Mouse (Mus musculus): ENCODE data around the gene Mpped1. TPM values are rescaled to one million over a fixed set of nuclear protein-coding genes. Genes with fewer than 3 reads are reported as not detected.

The Mpped1 gene
- polyA plus RNA-seq, 1 experiment from 2014 or later = 9.2 TPM

- Histone ChIP-seq H3K4me3 (no peak overlapping the region), H3K4me2 (no peak overlapping the region), H3K4me1 (no peaks in the 10 kb centered on the region), H3K36me3 (no peaks in the 10 kb centered on the region), H3K9me3 (no peaks in the 10 kb centered on the region), H3K27me3 (no peaks in the 10 kb centered on the region), H3K27ac (no peak overlapping the region), H3K9ac (no peak overlapping the region)
- WGBS = 47% methylated on average over 7 of the region's 7 CpGs
- no peak for ATAC-seq (ENCODE audit: insufficient number of reproducible peaks, low FRiP score, low TSS enrichment, low read depth)
Measured at GRCm38 (mm10) chr15:83796924-83797323, 17.7 kb downstream of the Mpped1 start.

GRCm38 (mm10) chr15:83798964-83799363, 19.7 kb downstream of the Mpped1 start:
- Histone ChIP-seq H3K9ac (no peak overlapping the region), H3K4me1 (no peaks in the 10 kb centered on the region), H3K36me3 (no peaks in the 10 kb centered on the region), H3K27me3 (no peaks in the 10 kb centered on the region), H3K27ac (no peak overlapping the region), H3K4me2 (no peak overlapping the region), H3K4me3 (no peak overlapping the region), H3K9me3 (no peaks in the 10 kb centered on the region)
- no peak for ATAC-seq (ENCODE audit: insufficient number of reproducible peaks, low FRiP score, low TSS enrichment, low read depth)
- WGBS = 81% methylated on average over 11 of the region's 11 CpGs

GRCm38 (mm10) chr15:83801011-83801410, 21.7 kb downstream of the Mpped1 start:
- Histone ChIP-seq H3K36me3 (no peaks in the 10 kb centered on the region), H3K27ac (no peak overlapping the region), H3K27me3 (no peaks in the 10 kb centered on the region), H3K4me2 (no peak overlapping the region), H3K9me3 (no peaks in the 10 kb centered on the region), H3K4me1 (peaks cover 2% of the 10 kb centered on the region; the same call in 1 of the 2 replicates), H3K4me3 (no peak overlapping the region), H3K9ac (no peak overlapping the region)
- no peak for ATAC-seq (ENCODE audit: insufficient number of reproducible peaks, low FRiP score, low TSS enrichment, low read depth)
- WGBS = 50% methylated on average over 5 of the region's 5 CpGs

GRCm38 (mm10) chr15:83814106-83814505, 34.8 kb downstream of the Mpped1 start:
- Histone ChIP-seq H3K9ac (no peak overlapping the region), H3K4me3 (no peak overlapping the region), H3K4me1 (no peaks in the 10 kb centered on the region), H3K4me2 (no peak overlapping the region), H3K27ac (no peak overlapping the region), H3K36me3 (no peaks in the 10 kb centered on the region), H3K27me3 (no peaks in the 10 kb centered on the region), H3K9me3 (no peaks in the 10 kb centered on the region)
- no peak for ATAC-seq (ENCODE audit: insufficient number of reproducible peaks, low FRiP score, low TSS enrichment, low read depth)
- WGBS = 71% methylated on average over 6 of the region's 6 CpGs

DNA sequence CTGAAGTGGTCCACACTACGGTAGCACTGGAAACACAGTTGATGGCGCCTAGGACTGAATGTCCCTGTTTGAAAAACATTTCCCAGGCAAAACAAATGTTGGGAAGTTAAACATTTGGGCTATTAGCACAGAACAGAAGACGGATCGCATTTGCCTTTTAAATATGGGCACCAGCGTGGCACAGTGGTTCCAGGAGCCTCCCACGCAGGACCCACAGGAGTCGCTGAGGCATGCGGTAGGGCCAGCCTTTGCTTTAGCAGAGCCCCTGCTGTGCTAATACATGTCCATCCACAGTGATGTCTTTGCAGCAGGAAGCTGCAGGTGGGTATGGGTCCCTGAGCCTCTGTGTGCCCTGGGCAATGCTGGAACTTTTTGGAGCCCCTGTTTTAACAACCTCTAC, 48.7 kb downstream of the Mpped1 start:
- no peaks in the 10 kb centered on the region for H3K4me1 ChIP-seq
- 83% methylated on average over 8 of the region's 8 CpGs for WGBS
- ATAC-seq (ENCODE audit: insufficient number of reproducible peaks, low FRiP score, low TSS enrichment, low read depth) = no peak
- no peaks in the 10 kb centered on the region for H3K36me3 ChIP-seq
- no peak overlapping the region for H3K27ac ChIP-seq
- no peak overlapping the region for H3K9ac ChIP-seq
- no peak overlapping the region for H3K4me3 ChIP-seq
- no peaks in the 10 kb centered on the region for H3K9me3 ChIP-seq
- no peak overlapping the region for H3K4me2 ChIP-seq
- no peaks in the 10 kb centered on the region for H3K27me3 ChIP-seq

GRCm38 (mm10) chr15:83829226-83829625, 50.0 kb downstream of the Mpped1 start:
- no peak overlapping the region for H3K4me2 ChIP-seq
- H3K4me1 ChIP-seq = no peaks in the 10 kb centered on the region
- 60% methylated on average over 13 of the region's 13 CpGs for WGBS

DNA sequence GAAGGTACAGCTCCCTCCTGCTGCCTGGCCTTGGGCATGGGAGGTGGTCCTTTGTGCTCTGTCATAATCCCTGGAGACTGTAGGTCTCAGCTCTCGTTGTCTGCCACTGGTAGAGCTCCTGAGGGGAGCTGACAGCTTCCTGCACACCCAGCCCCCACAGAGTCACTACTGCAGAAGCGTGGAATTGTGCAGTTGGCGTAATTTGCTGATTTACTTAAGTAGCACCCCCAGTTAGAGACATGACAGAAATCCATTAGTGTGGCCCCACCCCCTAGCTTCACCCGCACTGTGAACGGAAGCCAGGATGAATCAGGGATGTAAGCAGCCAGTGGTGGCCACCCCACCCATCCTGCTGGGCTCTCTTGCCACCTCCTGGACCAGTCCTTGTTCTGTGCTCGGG, 53.0 kb downstream of the Mpped1 start:
- no peak for ATAC-seq (ENCODE audit: insufficient number of reproducible peaks, low FRiP score, low TSS enrichment, low read depth)
- no peak overlapping the region for H3K27ac ChIP-seq
- no peaks in the 10 kb centered on the region for H3K36me3 ChIP-seq
- H3K4me3 ChIP-seq = no peak overlapping the region
- H3K4me2 ChIP-seq = no peak overlapping the region
- H3K27me3 ChIP-seq = no peaks in the 10 kb centered on the region
- no peaks in the 10 kb centered on the region for H3K9me3 ChIP-seq
- 56% methylated on average over 6 of the region's 6 CpGs for WGBS
- no peak overlapping the region for H3K9ac ChIP-seq
- no peaks in the 10 kb centered on the region for H3K4me1 ChIP-seq

More at GRCm38 (mm10) chr15:83829226-83829625, 50.0 kb downstream of the Mpped1 start:
- Histone ChIP-seq H3K27me3 (no peaks in the 10 kb centered on the region), H3K9me3 (no peaks in the 10 kb centered on the region), H3K4me3 (no peak overlapping the region), H3K9ac (no peak overlapping the region), H3K27ac (no peak overlapping the region), H3K36me3 (no peaks in the 10 kb centered on the region)
- no peak for ATAC-seq (ENCODE audit: insufficient number of reproducible peaks, low FRiP score, low TSS enrichment, low read depth)

- Histone ChIP-seq H3K27me3 (no peaks in the 10 kb centered on the region), H3K4me3 (no peak overlapping the region), H3K4me2 (no peak overlapping the region), H3K9ac (no peak overlapping the region), H3K9me3 (no peaks in the 10 kb centered on the region), H3K27ac (no peak overlapping the region), H3K4me1 (no peaks in the 10 kb centered on the region), H3K36me3 (no peaks in the 10 kb centered on the region)
- WGBS = 52% methylated on average over 10 of the region's 10 CpGs
- no peak for ATAC-seq (ENCODE audit: insufficient number of reproducible peaks, low FRiP score, low TSS enrichment, low read depth)
Measured at GRCm38 (mm10) chr15:83840950-83841719, 61.9 kb downstream of the Mpped1 start.

DNA sequence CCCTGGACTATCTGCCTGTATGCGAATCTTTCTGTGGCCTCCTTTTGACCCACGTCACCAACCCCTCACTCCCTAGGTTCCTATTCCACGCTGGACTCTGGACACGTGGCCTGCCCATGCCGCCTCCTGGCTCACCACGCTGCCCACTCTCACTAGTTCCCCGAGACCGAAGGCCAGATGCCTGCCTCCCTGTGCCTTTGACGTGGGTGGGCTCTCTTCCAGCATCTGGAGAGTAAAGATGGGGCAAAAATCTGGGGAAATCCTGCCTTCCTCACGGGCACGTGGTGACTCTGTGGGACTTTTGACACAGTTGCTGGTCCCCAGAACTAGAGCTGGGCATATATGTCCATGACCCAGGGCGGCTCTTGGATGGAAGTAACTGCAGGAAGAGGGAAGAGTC, 63.2 kb downstream of the Mpped1 start:
- Histone ChIP-seq H3K4me1 (no peaks in the 10 kb centered on the region), H3K9ac (no peak overlapping the region), H3K36me3 (no peaks in the 10 kb centered on the region), H3K27ac (no peak overlapping the region), H3K27me3 (no peaks in the 10 kb centered on the region), H3K4me2 (no peak overlapping the region), H3K9me3 (no peaks in the 10 kb centered on the region), H3K4me3 (no peak overlapping the region)
- no peak for ATAC-seq (ENCODE audit: insufficient number of reproducible peaks, low FRiP score, low TSS enrichment, low read depth)
- 76% methylated on average over 12 of the region's 12 CpGs for WGBS

DNA sequence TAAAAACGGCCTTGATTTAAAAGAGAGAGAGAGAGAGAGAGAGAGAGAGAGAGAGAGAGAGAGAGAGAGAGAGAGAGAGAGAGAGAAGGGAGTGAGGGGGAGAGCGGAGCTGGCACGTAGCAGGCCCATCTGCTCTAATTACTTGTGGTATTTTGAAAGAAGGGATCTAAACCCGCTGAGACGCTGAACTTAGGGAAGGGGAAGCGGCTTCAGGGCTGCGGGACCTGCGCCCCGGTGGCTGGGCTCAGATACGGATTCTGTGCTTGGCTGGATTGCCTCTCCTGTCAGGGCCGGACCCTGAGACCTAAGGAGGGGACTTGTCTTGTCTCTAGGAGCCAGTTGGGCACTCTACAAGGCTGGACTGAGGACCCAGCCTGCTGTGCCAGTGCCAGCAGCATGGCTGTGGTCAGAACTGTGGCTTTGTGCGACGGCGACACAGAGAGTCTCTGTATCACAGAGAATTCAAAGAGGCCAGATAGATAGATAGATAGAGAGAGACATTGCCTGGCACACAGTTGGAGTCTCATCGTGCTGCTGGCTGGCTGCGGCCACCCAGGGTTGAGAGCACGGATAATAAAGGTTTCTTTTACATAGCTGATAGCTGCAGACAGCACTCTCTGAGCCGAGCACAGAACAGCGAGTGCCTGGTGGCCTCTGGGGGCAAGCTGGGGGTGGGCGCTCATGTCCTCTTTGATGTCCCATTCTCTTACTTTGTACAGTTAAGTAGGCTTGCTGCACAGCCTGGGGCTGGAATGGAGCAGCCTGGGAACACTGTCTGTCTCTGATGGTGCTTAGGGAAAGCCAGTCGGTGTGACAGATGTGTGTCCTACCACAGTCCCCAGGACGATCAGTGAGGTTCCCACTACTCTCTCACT, 63.9 kb downstream of the Mpped1 start:
- H3K9me3 ChIP-seq = no peaks in the 10 kb centered on the region
- no peaks in the 10 kb centered on the region for H3K27me3 ChIP-seq
- H3K27ac ChIP-seq = no peak overlapping the region
- no peaks in the 10 kb centered on the region for H3K36me3 ChIP-seq
- H3K4me2 ChIP-seq = no peak overlapping the region
- H3K4me1 ChIP-seq = no peaks in the 10 kb centered on the region
- no peak for ATAC-seq (ENCODE audit: insufficient number of reproducible peaks, low FRiP score, low TSS enrichment, low read depth)
- H3K4me3 ChIP-seq = no peak overlapping the region
- WGBS = 40% methylated on average over 22 of the region's 22 CpGs
- H3K9ac ChIP-seq = no peak overlapping the region

DNA sequence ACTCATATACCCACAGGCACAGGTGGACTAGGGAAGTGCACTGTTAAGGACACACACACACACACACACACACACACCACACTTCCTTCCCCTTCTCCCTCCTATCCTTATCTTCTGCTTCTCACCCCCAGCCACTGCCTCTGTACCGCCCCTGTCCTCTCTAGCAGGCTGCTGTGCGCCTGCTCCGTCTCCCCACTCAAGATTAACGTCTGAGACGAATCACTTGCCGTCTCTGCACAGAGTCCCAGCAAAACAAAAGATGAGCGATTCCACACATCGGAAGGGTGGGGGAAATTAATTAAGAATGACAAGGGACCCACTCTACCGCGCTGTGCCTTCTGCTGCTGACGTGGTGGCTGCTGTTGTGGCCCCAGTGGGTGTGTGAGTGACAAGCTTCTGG, 66.5 kb downstream of the Mpped1 start:
- ATAC-seq (ENCODE audit: insufficient number of reproducible peaks, low FRiP score, low TSS enrichment, low read depth) = no peak
- no peak overlapping the region for H3K27ac ChIP-seq

DNA sequence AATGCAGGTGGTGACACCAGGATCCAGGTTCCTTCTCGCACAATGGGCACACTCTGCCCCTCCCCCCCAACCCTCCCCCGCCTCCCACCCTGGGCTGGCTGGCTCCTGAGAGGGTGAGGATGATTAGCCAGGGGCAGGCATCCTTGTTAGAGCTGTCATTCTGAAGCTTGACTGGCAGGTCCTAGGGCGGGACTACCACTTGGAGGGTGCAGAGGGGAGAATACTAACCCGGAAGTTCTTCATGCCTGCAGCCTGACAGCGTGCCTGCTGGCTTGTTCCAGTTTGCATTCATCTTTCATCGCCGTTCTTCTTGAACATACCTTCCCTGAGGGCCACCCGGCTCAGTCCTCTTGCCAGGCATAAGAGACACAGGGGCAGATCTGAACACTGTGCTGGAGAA, 67.3 kb downstream of the Mpped1 start:
- Histone ChIP-seq H3K4me2 (no peak overlapping the region), H3K36me3 (no peaks in the 10 kb centered on the region), H3K9ac (no peak overlapping the region), H3K27me3 (no peaks in the 10 kb centered on the region; the same call in 1 of the 2 replicates), H3K9me3 (no peaks in the 10 kb centered on the region), H3K4me1 (no peaks in the 10 kb centered on the region), H3K27ac (no peak overlapping the region), H3K4me3 (no peak overlapping the region)
- 34% methylated on average over 8 of the region's 8 CpGs for WGBS
- no peak for ATAC-seq (ENCODE audit: insufficient number of reproducible peaks, low FRiP score, low TSS enrichment, low read depth)

More for the DNA sequence above, 66.5 kb downstream of the Mpped1 start:
- 75% methylated on average over 11 of the region's 11 CpGs for WGBS
- Histone ChIP-seq H3K9me3 (no peaks in the 10 kb centered on the region), H3K36me3 (no peaks in the 10 kb centered on the region), H3K9ac (no peak overlapping the region), H3K4me2 (no peak overlapping the region), H3K27me3 (no peaks in the 10 kb centered on the region; the same call in 1 of the 2 replicates), H3K4me3 (no peak overlapping the region), H3K4me1 (no peaks in the 10 kb centered on the region)
